Mouse (Mus musculus) small intestine, adult 2 months (tissue): ENCODE data around the gene Tnk2.

Source experiments
- CTCF ChIP-seq: fragments of 200-500 bp; IDR thresholded peaks from 2 replicates; pipeline ENCODE4 v1.5.1; 2012; ENCODE audit warnings: low read depth, mild to moderate bottlenecking, control low read depth, inconsistent platforms, low read length, moderate library complexity, mixed read lengths; ENCODE audit not compliant: insufficient replicate concordance, insufficient read length; ENCODE audit errors: extremely low read depth
- POLR2A ChIP-seq: fragments of 200-500 bp; IDR thresholded peaks from 2 replicates; pipeline ENCODE4 v1.6.1; 2012; ENCODE audit warnings: low read depth, mild to moderate bottlenecking, control low read depth, inconsistent platforms, low read length, moderate library complexity

DNA sequence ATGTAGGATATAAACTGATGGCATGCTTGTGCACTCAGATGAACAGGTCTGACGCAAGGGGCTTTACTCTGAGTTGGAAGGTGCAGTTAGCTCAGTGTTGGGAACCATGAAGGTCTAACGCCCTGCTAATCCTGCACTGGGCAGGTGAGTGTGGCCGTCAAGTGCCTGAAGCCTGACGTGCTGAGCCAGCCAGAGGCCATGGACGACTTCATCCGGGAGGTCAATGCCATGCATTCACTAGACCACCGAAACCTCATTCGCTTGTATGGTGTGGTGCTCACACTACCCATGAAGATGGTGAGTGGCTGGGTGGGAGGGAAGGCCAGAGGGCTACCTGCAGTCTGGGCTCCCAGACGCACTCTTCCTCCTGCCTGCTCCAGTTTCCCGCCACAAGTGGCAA, 25.6 kb downstream of the Tnk2 start:
- TF ChIP-seq CTCF (no peak), POLR2A (no peak)
